Mouse (Mus musculus) G1E-ER4 (cell line): ENCODE measurements around the gene Pzp. TPM values are rescaled to one million over a fixed set of nuclear protein-coding genes. Genes with fewer than 3 reads are reported as not detected.

ENCODE experiments used
- GATA1 ChIP-seq: IDR thresholded peaks from one replicate; pipeline ENCODE4 v1.8.0; 2012; ENCODE audit warnings: low read length, inconsistent platforms
- polyA plus RNA-seq: library from polyadenylated mRNA; stranded (reverse); fragments of >175 nt; gene quantifications from 2 replicates; pipeline ENCODE4 v1.2.3, GENCODE M21; 2012

The Pzp gene
- polyA plus RNA-seq, 1 experiment = not detected

DNA sequence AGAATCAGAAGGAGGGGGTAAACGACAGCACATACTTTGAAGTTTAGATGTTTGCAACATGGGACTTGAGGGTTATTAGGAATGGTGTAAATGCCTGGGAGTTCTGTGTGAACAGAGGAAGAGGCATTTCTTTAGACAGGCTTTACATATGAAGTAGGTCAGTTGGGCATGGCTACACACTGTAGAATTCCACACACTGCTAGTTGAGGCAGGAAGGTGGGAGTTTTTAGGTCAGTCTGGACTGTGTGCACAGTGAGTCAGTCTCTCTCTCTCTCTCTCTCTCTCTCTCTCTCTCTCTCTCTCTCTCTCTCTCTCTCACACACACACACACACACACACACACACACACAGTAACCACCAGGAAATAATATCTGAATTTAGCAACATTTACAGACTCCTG lies 31.2 kb downstream of the Pzp start:
- TF ChIP-seq GATA1 = no peak

DNA sequence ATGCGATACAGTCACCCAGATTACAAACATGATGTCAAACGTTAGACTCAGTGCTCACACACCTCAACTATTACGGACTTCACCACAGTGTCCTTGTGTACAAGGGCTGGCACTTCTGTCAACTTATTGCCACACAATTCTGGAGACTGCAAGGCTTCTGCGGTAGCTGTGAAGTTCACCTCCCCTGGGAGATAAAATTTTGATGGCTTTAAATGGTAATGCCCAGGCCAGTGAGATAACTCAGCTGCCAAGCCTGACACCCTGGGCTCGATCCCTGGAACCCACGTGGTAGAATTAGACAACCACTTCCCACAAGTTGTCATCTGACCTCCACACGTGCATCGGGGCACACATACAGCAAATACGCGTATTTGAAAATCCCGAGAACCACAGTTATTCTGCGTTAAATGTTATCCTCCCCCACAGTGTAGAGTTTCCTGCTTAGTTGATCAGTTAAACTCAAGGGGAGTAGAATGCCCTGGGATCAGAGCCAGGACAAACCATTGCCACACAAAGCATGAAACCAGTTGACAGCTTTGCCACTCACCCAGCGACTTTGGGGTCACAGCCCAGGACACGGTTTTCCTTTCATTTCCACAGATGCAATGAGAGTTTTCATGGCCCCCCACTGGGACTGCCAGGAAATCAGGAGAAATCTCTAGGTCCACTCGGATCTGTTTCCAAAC lies 31.7 kb downstream of the Pzp start:
- no peak for TF ChIP-seq GATA1

- no peak for TF ChIP-seq GATA1
These were observed 34.6 kb downstream of the Pzp start for GRCm38 (mm10) chr6:128491916-128492315.

DNA sequence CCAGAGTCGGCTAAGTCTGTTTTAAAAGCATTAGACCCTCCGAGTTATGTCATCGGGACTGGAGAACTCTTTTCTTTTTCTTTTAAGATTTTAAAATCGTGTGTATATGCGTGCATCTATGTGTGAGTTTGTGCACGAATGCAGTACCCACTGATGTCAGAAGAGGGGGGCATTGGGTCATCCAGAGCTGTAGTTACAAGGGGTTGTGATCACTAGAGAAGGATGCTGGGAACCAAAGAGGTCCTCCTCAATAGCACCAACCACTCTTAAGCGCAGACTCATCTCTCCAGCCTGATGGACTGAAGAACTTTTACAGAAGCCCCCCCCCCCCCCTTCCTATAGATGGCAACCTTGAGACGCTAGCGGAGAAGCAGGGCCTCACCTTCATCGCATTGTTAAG lies 36.4 kb downstream of the Pzp start:
- TF ChIP-seq GATA1 = no peak

DNA sequence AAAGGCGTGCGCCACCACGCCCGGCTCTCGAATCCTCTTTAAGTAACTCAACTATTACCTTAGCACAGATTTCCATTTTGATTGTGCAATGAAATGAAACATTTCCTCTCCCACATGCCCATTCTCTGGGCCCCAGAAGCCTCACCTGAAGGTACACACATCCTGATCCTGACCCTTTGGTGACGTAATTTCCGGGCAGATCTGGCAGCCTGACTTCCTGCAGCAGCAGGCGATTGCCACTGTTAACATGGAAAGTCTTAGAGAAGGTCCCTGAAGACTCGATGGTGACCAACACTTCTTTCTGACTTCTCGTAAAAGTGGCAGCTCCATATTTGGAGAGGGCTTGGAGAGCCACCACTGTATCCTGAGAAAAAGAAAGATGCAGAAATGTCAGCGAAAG lies 38.8 kb downstream of the Pzp start:
- TF ChIP-seq GATA1 = no peak

DNA sequence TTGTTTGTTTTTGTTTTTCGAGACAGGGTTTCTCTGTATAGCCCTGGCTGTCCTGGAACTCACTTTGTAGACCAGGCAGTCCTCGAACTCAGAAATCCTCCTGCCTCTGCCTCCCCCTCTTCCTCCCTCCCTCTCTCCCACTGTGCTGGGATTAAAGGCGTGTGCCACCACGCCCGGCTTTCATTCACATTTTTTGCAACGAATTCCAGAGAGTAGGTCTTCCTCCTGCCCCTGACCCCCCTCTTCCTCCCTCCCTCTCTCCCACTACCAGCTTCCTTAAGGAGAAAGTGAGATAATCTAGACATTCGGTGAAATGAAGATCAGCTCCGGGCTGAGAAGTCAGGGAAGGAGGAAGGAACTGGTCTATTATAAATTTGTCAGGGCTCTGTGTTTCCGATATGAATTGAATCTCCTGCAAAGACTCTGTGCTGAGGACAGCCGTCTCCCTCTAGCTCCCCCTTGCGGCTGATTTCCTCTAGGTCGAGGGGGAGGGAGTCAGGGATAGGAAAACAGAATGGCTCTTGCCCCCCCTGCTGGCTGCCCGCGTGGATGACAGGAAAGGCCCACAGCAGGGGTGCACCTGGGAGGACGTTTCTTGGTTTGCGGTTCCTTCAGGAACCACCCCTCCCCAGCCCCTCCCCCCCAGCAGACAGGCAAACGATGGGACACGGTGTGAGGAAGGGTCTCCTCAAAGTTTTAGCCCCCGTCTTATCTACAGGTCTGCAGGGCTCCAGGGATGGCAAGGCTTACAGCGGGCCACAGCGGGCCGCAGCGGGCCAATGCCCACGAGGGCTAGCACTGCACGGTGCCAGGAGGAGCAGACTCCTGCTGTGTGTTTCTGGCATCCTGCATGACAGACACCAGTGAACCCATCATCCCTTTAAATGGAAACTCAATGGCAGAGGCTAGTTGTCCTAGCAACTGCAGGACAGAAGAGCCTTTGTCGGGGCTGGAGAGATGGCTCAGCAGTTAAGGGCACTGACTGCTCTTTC lies 46.8 kb downstream of the Pzp start:
- TF ChIP-seq GATA1 = no peak

- TF ChIP-seq GATA1 = no peak
These were observed 49.0 kb downstream of the Pzp start for GRCm38 (mm10) chr6:128477495-128477894.

DNA sequence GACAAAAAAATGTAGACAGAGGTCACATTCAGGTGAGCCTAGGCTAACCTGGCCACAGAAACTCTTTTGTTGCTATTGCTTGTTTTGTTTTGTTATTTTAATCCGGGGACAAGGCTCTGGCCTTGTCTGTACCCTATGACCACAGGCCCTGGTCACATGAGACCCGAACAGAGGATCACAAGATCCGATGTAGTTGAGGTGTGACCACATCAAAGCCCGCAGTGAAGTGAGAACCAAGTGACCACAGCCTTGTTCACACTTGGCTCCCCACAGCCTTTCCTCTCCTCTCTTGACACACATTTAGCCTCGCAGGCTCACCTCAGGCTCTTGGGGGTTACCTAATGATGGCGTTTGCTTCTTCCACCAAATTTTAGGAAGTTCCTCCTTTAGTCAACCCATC lies 52.4 kb downstream of the Pzp start:
- no peak for TF ChIP-seq GATA1

GRCm38 (mm10) chr6:128469451-128469850 lies 57.1 kb downstream of the Pzp start:
- no peak for TF ChIP-seq GATA1

DNA sequence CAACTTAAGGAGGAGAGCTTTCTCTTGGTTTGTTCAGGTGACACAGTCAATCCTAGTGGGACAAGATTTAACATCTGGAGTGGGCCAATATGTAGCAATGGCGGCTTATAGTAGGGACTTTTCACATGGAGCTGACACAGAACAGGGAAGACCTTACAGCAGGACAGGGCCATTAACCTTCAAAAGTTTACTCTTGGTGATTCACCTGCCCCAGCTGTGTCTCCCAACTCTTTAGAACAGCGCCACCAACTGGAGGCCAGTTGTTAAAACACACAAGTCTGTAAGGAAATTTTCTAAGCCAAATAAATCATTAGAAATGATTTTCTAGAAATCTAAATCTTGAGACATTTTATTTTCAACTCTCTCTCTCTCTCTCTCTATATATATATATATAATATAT lies 59.2 kb downstream of the Pzp start:
- no peak for TF ChIP-seq GATA1

DNA sequence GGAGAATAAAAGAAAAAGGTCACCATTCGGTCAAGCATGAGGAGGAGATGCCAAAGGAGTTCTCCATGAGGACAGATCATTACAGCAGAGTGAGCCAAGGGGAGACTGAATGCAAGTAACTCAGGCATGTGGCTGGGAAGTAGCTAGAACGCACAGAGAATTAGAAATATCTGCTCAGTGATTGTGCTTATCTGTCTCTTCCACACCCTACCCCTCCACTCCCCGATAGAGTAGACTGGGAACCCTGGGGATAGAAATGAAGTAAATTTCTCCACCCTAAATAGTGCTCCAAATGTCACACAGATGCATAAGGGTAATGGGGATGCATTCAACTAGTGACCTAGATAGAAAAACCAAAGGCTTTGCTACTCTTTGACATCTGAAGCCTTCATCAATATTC lies 60.0 kb downstream of the Pzp start:
- TF ChIP-seq GATA1 = no peak

DNA sequence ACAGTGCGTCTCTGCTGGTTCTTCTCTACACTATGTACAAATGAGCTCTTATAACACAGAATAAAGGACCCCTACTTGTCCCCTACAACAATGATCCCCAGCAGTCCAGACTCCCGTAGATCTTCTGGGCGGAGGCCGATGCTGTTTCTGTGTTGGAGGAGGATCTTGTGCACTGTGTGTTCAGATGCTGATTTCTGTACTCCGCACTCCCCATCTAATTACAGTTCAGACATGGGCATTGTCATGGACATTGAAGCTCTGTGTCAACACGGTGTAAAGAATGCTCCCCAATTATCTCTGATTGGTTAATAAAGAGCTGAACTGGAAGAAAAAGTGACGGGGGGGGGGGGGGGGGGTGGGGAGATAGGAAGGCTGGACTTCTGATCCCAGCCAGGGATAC lies 60.5 kb downstream of the Pzp start:
- TF ChIP-seq GATA1 = no peak

- TF ChIP-seq GATA1 = no peak
These were observed 61.5 kb downstream of the Pzp start for GRCm38 (mm10) chr6:128464996-128465395.

GRCm38 (mm10) chr6:128461606-128462005 lies 64.9 kb downstream of the Pzp start:
- no peak for TF ChIP-seq GATA1

- no peak for TF ChIP-seq GATA1
These were observed 65.6 kb downstream of the Pzp start for GRCm38 (mm10) chr6:128460729-128461503.

DNA sequence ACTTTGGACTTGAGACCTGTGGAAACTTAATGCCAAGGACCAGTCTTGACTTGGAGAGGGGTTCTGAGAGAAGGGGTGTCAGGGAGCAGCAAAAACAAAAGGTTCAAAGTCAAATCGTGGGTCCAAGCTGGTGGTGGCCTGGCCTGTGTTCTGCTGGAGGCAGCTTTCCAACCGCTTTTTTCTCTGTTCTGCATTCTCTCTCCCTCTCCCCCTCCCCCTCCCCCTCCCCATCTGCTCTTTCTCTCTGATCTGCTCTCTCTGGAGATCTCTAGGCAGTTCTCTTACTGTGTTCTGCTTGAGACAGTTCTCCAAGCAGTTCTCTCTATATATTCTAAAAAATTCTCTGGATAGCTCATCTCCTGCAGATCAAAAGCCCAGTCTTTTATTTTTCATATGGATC lies 66.2 kb downstream of the Pzp start:
- TF ChIP-seq GATA1 = no peak
